Mouse (Mus musculus) lung, postnatal 0 days (tissue): ENCODE data around the gene Mtx2.

Experiments
- CTCF ChIP-seq: IDR thresholded peaks from 2 replicates; pipeline ENCODE4 v1.5.1; 2016; ENCODE audit warnings: antibody characterized with exemption, mild to moderate bottlenecking
- EP300 ChIP-seq: IDR thresholded peaks from 2 replicates; pipeline ENCODE4 v1.6.1; 2016; ENCODE audit warnings: antibody characterized with exemption, mild to moderate bottlenecking, control low read depth

- no peak for TF ChIP-seq CTCF
- TF ChIP-seq EP300 = no peak
These were observed 39.8 kb downstream of the Mtx2 start for GRCm38 (mm10) chr2:74865414-74865813.
